Mouse (Mus musculus) lung, postnatal 0 days (tissue): ENCODE measurements around the gene Muc1.

Experiments used
- CTCF ChIP-seq: IDR thresholded peaks from 2 replicates; pipeline ENCODE4 v1.5.1; 2016; ENCODE audit warnings: antibody characterized with exemption, mild to moderate bottlenecking
- EP300 ChIP-seq: IDR thresholded peaks from 2 replicates; pipeline ENCODE4 v1.6.1; 2016; ENCODE audit warnings: antibody characterized with exemption, mild to moderate bottlenecking, control low read depth

DNA sequence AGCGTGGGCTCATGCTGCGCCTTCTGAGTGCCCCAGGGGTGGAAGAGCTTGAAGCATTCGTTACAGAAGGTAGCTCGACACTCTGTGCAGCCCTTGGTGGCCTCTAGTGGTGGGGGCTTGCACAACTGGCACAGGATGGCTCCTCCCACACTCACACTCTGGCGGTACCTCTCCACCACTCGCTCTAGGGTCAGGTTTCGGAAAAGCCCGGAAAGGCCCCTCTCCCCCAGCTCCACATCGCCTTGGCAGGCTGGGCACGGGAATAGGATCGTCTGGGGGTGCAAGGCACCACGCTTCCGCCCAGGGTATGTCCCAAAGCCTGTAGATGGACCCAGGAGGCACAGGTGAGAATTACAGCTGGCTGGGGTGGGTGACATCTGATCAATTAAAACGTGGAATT lies 14.8 kb downstream of the Muc1 start:
- TF ChIP-seq CTCF: peak; percentile 72
- TF ChIP-seq EP300: no peak
